Mouse (Mus musculus) forebrain, postnatal 0 days (tissue): ENCODE data around the gene Acer2. TPM values are rescaled to one million over a fixed set of nuclear protein-coding genes. Genes with fewer than 3 reads are reported as not detected.
A peak's percentile ranks its signal among the peaks of the same experiment; 100 is the strongest.

ENCODE experiments used
- ATAC-seq: fragments of 200-750 bp; cut with Nextera tagmentation; 2 replicates; pipeline ENCODE4 v1.8.0; 2017; ENCODE audit warnings: mild to moderate bottlenecking, moderate library complexity
- DNase-seq: peaks from one replicate; pipeline ENCODE4 v3.0.0-alpha.2; 2015
- H3K27ac ChIP-seq: fragments of 300-500 bp; sonication (generic); 2 replicates; pipeline ENCODE4 v1.5.1; 2014; ENCODE audit warnings: low read depth, mild to moderate bottlenecking, antibody characterized with exemption, low read length, moderate library complexity, mixed read lengths
- H3K27me3 ChIP-seq: fragments of 300-500 bp; sonication (generic); 2 replicates; pipeline ENCODE4 v1.6.1; 2014; ENCODE audit warnings: mild to moderate bottlenecking, low read length, mixed read lengths; ENCODE audit not compliant: insufficient read depth
- H3K36me3 ChIP-seq: fragments of 300-500 bp; sonication (generic); 2 replicates; pipeline ENCODE4 v1.6.1; 2014; ENCODE audit warnings: mild to moderate bottlenecking, moderate library complexity; ENCODE audit not compliant: insufficient read depth
- H3K4me1 ChIP-seq: fragments of 300-500 bp; sonication (generic); 2 replicates; pipeline ENCODE4 v1.6.1; 2014; ENCODE audit warnings: antibody characterized with exemption; ENCODE audit not compliant: insufficient read depth
- H3K4me2 ChIP-seq: fragments of 300-500 bp; sonication (generic); 2 replicates; pipeline ENCODE4 v1.6.1; 2014; ENCODE audit warnings: low read depth, mild to moderate bottlenecking, moderate library complexity
- H3K4me3 ChIP-seq: fragments of 300-500 bp; sonication (generic); 2 replicates; pipeline ENCODE4 v1.5.1; 2014; ENCODE audit warnings: low read depth, low read length, mixed read lengths
- H3K9ac ChIP-seq: fragments of 300-500 bp; sonication (generic); 2 replicates; pipeline ENCODE4 v1.6.1; 2014; ENCODE audit warnings: mild to moderate bottlenecking
- H3K9me3 ChIP-seq: fragments of 300-500 bp; sonication (generic); 2 replicates; pipeline ENCODE4 v1.6.1; 2016; ENCODE audit warnings: low read length
- CTCF ChIP-seq: sonication (generic); IDR thresholded peaks from 2 replicates; pipeline ENCODE4 v1.5.1; 2016; ENCODE audit warnings: antibody characterized with exemption, control low read depth, low read depth
- WGBS: fragments of 180-500 bp; shearing (Covaris S2); extraction: QIAGEN DNeasy Blood & Tissue Kit; methylation state at CpG from one replicate; pipeline ENCODE4 v1.1.7; 2014; 5-methylcytosine and 5-hydroxymethylcytosine counted together
- polyA plus RNA-seq: library from polyadenylated mRNA; unstranded; fragments of >200 nt; fragmentation: Nextera tagmentation; extraction: Ambion mirVana; gene quantifications from 2 replicates; pipeline ENCODE4 v1.2.1, GENCODE M21; 2015
- total RNA-seq: library from RNA; depleted of rRNA; stranded (reverse); fragments of >200 nt; gene quantifications from 2 replicates; pipeline ENCODE4 v1.2.3, GENCODE M21; 2014

The Acer2 gene
- total and polyA plus RNA-seq, 2 experiments from 2014 or later, result 9.6 to 11.4 TPM

DNA sequence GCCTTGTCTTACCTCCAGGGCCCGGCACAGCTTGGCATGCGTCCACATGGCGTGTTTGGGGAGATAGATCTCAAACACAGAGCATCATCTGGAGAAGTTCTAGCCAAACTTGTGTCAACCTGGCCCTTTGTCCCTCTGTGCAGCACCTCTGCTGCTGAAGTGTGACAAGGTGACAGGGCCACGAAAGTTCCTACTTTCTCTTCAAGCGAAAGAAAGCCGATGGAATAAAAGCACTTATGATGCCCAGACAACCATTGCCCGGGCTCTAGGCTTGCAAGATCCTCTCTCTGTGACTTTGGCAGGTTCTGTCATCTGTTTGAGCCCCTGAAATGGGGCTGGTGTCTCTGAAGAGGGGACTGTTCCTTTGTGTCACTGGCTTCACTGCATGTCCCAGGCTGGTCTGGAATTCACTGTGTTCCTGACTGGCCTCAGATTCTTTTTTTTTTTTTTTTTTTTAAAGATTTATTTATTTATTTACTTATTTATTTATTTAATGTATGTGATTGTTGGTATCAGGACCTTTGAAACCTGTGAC, 56.0 kb downstream of the Acer2 start:
- Histone ChIP-seq H3K9ac (peak overlapping the region; percentile 67; the same call in 1 of the 2 replicates), H3K4me1 (no peaks in the 10 kb centered on the region), H3K27ac (no peak overlapping the region), H3K27me3 (no peaks in the 10 kb centered on the region), H3K9me3 (no peaks in the 10 kb centered on the region), H3K36me3 (no peaks in the 10 kb centered on the region), H3K4me2 (peak overlapping the region; percentile 72), H3K4me3 (peak overlapping the region; percentile 41; the same call in 1 of the 2 replicates)
- no peak for TF ChIP-seq CTCF
- DNase-seq (peak; percentile 11), ATAC-seq (no peak; the same call in 1 of the 2 replicates)
- 86% methylated on average over 7 of the region's 7 CpGs for WGBS

DNA sequence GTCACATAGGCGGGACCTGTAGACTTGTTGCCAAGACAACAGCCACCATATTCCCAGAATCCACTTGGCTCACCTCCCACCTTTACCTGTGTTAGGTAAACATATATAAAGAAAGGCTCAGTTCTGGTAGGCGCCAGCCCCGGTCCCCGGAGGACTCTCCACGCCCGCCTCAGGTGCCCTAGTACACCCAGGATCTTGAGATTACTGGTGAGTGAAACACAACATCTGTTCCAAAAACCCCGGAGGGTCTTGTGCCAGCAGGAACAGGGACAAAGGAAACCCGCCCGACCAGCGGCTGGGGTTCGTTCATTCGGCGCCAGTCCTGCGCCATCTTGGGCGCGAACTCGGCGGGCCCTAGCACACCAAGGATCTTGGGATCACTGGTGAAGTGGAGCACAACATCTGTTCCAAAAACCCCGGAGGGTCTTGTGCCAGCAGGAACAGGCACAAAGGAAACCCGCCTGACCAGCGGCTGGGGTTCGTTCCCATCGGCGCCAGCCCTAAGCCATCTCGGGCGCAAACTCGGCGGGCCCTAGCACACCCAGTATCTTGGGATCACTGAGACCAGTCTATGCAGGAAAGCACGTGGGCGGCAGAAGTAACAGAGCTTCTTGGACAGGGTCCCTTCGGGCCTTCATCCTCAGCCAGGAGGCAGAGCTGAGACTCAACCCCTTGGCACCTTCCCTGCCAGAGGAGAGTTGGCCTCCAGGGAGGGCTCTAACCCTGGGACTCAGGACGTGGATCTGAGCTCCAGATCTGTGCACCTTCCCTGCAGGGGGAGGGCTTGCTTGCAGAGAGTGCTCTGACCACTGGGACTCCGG, 56.6 kb downstream of the Acer2 start:
- Histone ChIP-seq H3K36me3 (no peaks in the 10 kb centered on the region), H3K27me3 (no peaks in the 10 kb centered on the region), H3K27ac (peak overlapping the region; percentile 64), H3K4me1 (no peaks in the 10 kb centered on the region), H3K4me3 (peak overlapping the region; percentile 41), H3K9me3 (no peaks in the 10 kb centered on the region), H3K9ac (peak overlapping the region; percentile 67), H3K4me2 (peak overlapping the region; percentile 72)
- 6% methylated on average over 33 of the region's 33 CpGs for WGBS
- DNase-seq (peak; percentile 81), ATAC-seq (peak; percentile 81)
- peak; percentile 45 for TF ChIP-seq CTCF

DNA sequence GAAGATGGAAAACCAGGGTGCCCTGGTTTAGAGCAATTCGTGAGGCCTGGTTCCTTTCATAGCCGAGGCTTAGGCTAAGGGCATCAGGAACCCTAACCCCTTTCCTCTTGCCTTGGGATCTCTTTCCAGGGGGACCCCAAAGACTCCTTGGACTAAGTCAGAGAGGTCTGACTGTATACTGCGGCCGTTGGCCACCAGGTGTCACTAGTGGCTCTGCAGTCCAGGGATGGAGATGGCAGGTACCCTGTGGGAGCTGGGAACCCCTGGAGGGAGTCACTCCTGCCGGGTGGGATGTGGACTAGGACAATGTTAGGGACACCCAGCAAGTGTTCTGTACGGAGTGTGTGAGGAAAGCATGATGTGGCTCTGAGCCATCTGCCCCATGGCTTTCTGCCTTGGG, 58.8 kb downstream of the Acer2 start:
- no peak for DNase-seq
- Histone ChIP-seq H3K4me2 (no peak overlapping the region), H3K9me3 (no peaks in the 10 kb centered on the region), H3K36me3 (no peaks in the 10 kb centered on the region), H3K4me1 (no peaks in the 10 kb centered on the region), H3K27me3 (no peaks in the 10 kb centered on the region), H3K9ac (no peak overlapping the region), H3K27ac (no peak overlapping the region), H3K4me3 (no peak overlapping the region)
- TF ChIP-seq CTCF, result peak; percentile 44
- ATAC-seq, result no peak
- 89% methylated on average over 6 of the region's 6 CpGs for WGBS

DNA sequence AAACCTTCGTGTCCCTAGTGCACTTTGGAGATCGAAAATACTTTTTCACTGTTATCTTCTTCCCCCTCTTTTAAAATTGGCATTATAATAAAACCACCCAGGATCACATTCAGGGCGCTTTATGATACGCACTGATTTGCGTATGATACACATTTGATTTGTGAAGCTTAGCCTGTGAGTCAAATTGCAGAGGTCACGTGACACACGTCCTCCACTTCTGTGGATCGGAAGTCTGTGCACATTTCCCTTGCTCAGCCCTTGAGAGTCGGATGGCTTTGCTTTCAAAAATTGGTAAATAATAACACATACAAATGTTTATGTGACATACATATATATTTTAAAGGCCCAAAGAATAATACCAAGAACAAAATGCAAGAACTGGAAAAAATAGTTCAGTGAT, 62.0 kb downstream of the Acer2 start:
- TF ChIP-seq CTCF, result no peak
- H3K27me3 ChIP-seq, result no peaks in the 10 kb centered on the region
- no peak for ATAC-seq
- H3K36me3 ChIP-seq, result no peaks in the 10 kb centered on the region
- 94% methylated on average over 9 of the region's 9 CpGs for WGBS
- no peak for DNase-seq
- no peaks in the 10 kb centered on the region for H3K4me1 ChIP-seq
- H3K9me3 ChIP-seq, result no peaks in the 10 kb centered on the region
- H3K27ac ChIP-seq, result no peak overlapping the region
- no peak overlapping the region for H3K9ac ChIP-seq
- no peak overlapping the region for H3K4me3 ChIP-seq
- H3K4me2 ChIP-seq, result no peak overlapping the region

DNA sequence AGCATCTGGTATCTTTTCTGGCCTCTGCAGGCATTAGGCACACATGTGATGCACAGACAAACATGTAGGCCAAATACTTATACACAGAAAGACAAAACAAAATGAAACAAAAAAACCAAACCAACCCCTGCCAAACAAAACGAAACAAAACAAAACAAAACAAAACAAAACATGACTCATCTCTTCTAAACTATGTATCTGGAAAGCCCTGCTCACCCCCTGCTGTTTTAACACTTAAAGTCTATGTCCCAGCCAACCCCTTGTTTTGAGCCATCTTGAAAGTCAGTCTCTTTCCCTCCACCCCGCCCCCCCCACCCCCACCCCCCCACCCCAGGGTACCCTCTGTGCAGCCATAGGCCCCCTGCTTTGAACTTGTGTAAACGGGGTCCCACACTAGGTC, 62.5 kb downstream of the Acer2 start:
- no peak for TF ChIP-seq CTCF
- H3K27me3 ChIP-seq, result no peaks in the 10 kb centered on the region
- no peak for ATAC-seq
- H3K4me2 ChIP-seq, result no peak overlapping the region
- no peak overlapping the region for H3K27ac ChIP-seq
- DNase-seq, result no peak
- no peaks in the 10 kb centered on the region for H3K9me3 ChIP-seq
- no peak overlapping the region for H3K9ac ChIP-seq
- 75% methylated on average over 3 of the region's 3 CpGs for WGBS
- H3K4me1 ChIP-seq, result no peaks in the 10 kb centered on the region
- H3K4me3 ChIP-seq, result no peak overlapping the region
- no peaks in the 10 kb centered on the region for H3K36me3 ChIP-seq

DNA sequence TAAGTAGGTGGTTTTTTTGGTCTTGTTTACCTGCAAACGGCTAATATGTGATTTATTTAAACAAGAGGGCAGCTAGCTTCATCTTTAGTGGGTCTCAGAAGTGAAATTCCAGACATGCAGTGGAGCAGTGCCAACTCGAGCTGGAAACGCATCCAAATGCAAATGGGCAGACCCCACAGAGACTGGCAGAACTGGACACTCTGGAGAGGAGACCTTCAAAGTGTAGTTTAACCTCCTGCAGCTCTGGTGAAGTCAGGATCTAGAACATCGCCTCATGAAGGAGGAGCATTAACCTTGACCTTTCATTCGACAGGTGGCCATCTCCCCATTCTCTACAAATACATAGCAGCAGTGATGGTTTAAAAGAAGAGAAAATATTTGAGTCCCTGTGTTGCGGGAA, 68.5 kb downstream of the Acer2 start:
- H3K9ac ChIP-seq, result no peak overlapping the region
- no peak overlapping the region for H3K4me2 ChIP-seq
- no peaks in the 10 kb centered on the region for H3K9me3 ChIP-seq
- H3K36me3 ChIP-seq, result no peaks in the 10 kb centered on the region
- no peak for TF ChIP-seq CTCF
- no peak overlapping the region for H3K4me3 ChIP-seq
- ATAC-seq (no peak), DNase-seq (no peak)
- no peaks in the 10 kb centered on the region for H3K27me3 ChIP-seq
- H3K27ac ChIP-seq, result no peak overlapping the region
- whole genome bisulfite sequencing, result 72% methylated on average over 6 of the region's 6 CpGs
- H3K4me1 ChIP-seq, result no peaks in the 10 kb centered on the region

DNA sequence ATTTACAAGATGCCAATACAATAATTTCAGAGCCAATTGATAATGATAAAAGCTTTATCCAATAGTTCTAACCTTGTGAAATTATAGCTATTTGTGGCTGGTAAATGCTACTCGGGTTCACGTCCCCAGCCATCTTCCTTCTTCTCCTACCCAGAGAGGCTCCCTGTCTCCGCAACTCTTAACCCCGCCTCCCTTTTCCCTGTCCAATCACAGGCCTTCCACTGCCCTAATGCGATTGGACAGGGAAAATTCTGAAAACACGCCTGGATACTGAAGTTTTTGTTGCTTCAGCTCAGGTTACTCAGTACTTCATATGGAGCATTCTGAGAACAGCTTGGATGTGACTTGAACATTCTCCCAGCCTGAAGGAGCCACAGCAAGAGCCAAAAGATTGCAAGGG, 69.1 kb downstream of the Acer2 start:
- Histone ChIP-seq H3K36me3 (no peaks in the 10 kb centered on the region), H3K27me3 (no peaks in the 10 kb centered on the region), H3K9me3 (no peaks in the 10 kb centered on the region), H3K4me2 (no peak overlapping the region), H3K9ac (no peak overlapping the region), H3K27ac (no peak overlapping the region), H3K4me1 (no peaks in the 10 kb centered on the region), H3K4me3 (no peak overlapping the region)
- no peak for TF ChIP-seq CTCF
- ATAC-seq, result no peak
- no peak for DNase-seq
- 68% methylated on average over 6 of the region's 6 CpGs for WGBS
